Mouse (Mus musculus) kidney, embryonic 15.5 days (tissue): Measurements from ENCODE around the gene Olfr787. TPM values are rescaled to one million over a fixed set of nuclear protein-coding genes. Genes with fewer than 3 reads are reported as not detected.

Experiments used
- ATAC-seq: fragments of 200-750 bp; cut with Nextera tagmentation; replicated peaks from 2 replicates; pipeline ENCODE4 v1.8.0; 2017; ENCODE audit warnings: moderate TSS enrichment; ENCODE audit not compliant: low FRiP score
- H3K27ac ChIP-seq: fragments of 300-500 bp; sonication (generic); 2 replicates; pipeline ENCODE4 v1.5.1; 2015; ENCODE audit warnings: mild to moderate bottlenecking, inconsistent platforms
- H3K27me3 ChIP-seq: fragments of 300-500 bp; sonication (generic); 2 replicates; pipeline ENCODE4 v1.6.1; 2015; ENCODE audit warnings: inconsistent platforms
- H3K36me3 ChIP-seq: fragments of 300-500 bp; sonication (generic); 2 replicates; pipeline ENCODE4 v1.6.1; 2015; ENCODE audit warnings: inconsistent platforms
- H3K4me1 ChIP-seq: fragments of 300-500 bp; sonication (generic); 2 replicates; pipeline ENCODE4 v1.6.1; 2015; ENCODE audit warnings: inconsistent platforms
- H3K4me2 ChIP-seq: fragments of 300-500 bp; sonication (generic); 2 replicates; pipeline ENCODE4 v1.6.1; 2015; ENCODE audit warnings: moderate library complexity, mild to moderate bottlenecking, inconsistent platforms
- H3K4me3 ChIP-seq: fragments of 300-500 bp; sonication (generic); replicated peaks from 2 replicates; pipeline ENCODE4 v1.5.1; 2015; ENCODE audit warnings: mild to moderate bottlenecking, inconsistent platforms
- H3K9ac ChIP-seq: fragments of 300-500 bp; sonication (generic); 2 replicates; pipeline ENCODE4 v1.6.1; 2015; ENCODE audit warnings: mild to moderate bottlenecking, inconsistent platforms
- H3K9me3 ChIP-seq: fragments of 300-500 bp; sonication (generic); replicated peaks from 2 replicates; pipeline ENCODE4 v1.6.1; 2016; ENCODE audit warnings: inconsistent platforms
- WGBS: fragments of 180-500 bp; shearing (Covaris S2); methylation state at CpG from one replicate; pipeline ENCODE4 v1.1.7; 2015; ENCODE audit warnings: mixed read lengths; 5-methylcytosine and 5-hydroxymethylcytosine counted together
- polyA plus RNA-seq: library from polyadenylated mRNA; unstranded; fragments of >200 nt; fragmentation: Nextera tagmentation; extraction: Ambion mirVana; gene quantifications from 2 replicates; pipeline ENCODE4 v1.2.1, GENCODE M21; 2015

Olfr787 gene
- not detected in 2 replicates for polyA plus RNA-seq

DNA sequence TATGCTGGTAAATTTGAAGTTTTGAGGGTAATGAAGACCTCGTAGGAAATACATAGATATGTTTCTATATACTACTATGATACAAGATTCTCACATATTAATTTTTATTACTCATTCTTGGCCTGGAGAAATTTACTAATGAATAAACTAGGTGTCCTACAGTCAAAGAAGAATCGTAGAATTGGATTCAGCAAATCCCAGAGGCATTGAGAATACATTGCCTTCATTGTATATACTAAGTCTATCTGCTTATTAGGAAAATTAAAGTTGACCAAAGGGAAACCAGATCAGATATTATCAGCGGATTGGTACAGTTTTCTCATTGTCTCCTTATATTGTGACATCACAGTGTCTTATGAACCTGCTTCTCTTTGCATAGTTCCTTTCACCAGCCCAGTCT, at the start of gene Olfr787:
Gene Olfr787 (plus strand): TSS at position 301 of the 400 bp plus-strand sequence.
- Histone ChIP-seq H3K36me3 (no peaks in the 10 kb centered on the region), H3K9ac (no peak within 1 kb of the TSS), H3K27me3 (no peaks in the 10 kb centered on the region), H3K4me2 (no peak within 1 kb of the TSS), H3K9me3 (no peaks in the 10 kb centered on the region), H3K27ac (no peak within 1 kb of the TSS), H3K4me3 (no peak within 1 kb of the TSS), H3K4me1 (no peaks in the 10 kb centered on the region)
- no peak for ATAC-seq
- WGBS = 83% methylated on average over 3 of the region's 3 CpGs

DNA sequence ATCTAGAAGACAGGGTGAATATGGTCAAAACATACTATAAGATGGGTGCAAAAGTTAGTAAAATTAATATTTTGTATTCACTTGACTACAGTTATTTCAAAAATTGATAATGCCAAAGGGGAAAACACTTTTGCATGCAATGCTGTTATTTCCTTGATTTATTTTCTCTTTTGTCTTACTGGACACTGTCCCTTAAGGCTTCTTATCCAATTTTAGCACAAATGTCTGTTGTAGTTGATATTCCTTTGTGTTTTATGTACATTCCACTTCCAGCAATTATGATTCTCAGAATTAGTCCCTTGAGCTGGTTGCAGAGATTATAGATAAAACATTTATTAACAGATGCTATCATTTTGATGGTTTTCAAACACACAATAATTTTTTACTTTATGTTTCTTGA, 34.7 kb upstream of the Olfr787 start, which contains the start of gene Olfr786:
Gene Olfr786 (plus strand): TSS at position 301 of the 400 bp plus-strand sequence.
- Histone ChIP-seq H3K9me3 (no peaks in the 10 kb centered on the region), H3K36me3 (no peaks in the 10 kb centered on the region), H3K4me1 (no peaks in the 10 kb centered on the region), H3K4me2 (no peak within 1 kb of the TSS), H3K4me3 (no peak within 1 kb of the TSS), H3K27me3 (no peaks in the 10 kb centered on the region), H3K9ac (no peak within 1 kb of the TSS), H3K27ac (no peak within 1 kb of the TSS)
- ATAC-seq = no peak

DNA sequence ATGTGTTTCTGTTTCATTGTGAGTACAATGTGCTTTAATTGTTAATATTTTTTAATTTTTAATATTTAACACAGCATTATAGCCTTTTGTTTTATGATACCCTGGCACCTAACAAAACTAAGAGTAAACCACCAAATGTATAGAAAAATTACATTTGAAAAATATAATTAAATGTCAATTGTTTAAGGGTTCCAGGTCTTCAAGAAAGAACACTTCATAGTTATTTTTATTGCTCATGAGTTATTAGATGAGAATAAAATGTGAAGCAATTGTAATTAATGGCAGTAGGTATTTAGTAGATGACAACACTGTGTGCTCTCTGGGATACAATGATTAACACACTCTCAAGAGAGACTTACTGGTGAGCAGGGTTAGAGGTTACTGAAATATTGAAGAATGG, 9.0 kb downstream of the Olfr787 start, which contains the start of gene Olfr788:
Gene Olfr788 (plus strand): TSS at position 301 of the 400 bp plus-strand sequence.
- Histone ChIP-seq H3K9ac (no peak within 1 kb of the TSS), H3K4me1 (no peaks in the 10 kb centered on the region), H3K27ac (no peak within 1 kb of the TSS), H3K4me2 (no peak within 1 kb of the TSS), H3K4me3 (no peak within 1 kb of the TSS), H3K9me3 (no peaks in the 10 kb centered on the region), H3K36me3 (no peaks in the 10 kb centered on the region), H3K27me3 (no peaks in the 10 kb centered on the region)
- no peak for ATAC-seq

- Histone ChIP-seq H3K27me3 (no peaks in the 10 kb centered on the region), H3K9ac (no peak overlapping the region), H3K27ac (no peak overlapping the region), H3K4me3 (no peak overlapping the region), H3K4me2 (no peak overlapping the region), H3K9me3 (no peaks in the 10 kb centered on the region), H3K4me1 (no peaks in the 10 kb centered on the region), H3K36me3 (no peaks in the 10 kb centered on the region)
- no peak for ATAC-seq
- WGBS = 72% methylated on average over 2 of the region's 2 CpGs
Observed at GRCm38 (mm10) chr10:129473256-129473655, 11.6 kb downstream of the Olfr787 start.

GRCm38 (mm10) chr10:129473723-129474122, 12.1 kb downstream of the Olfr787 start:
- H3K9ac ChIP-seq = no peak overlapping the region
- H3K27me3 ChIP-seq = no peaks in the 10 kb centered on the region
- no peak for ATAC-seq
- no peaks in the 10 kb centered on the region for H3K9me3 ChIP-seq
- no peak overlapping the region for H3K27ac ChIP-seq
- no peak overlapping the region for H3K4me3 ChIP-seq
- no peaks in the 10 kb centered on the region for H3K36me3 ChIP-seq
- H3K4me2 ChIP-seq = no peak overlapping the region
- no peaks in the 10 kb centered on the region for H3K4me1 ChIP-seq

- no peak within 1 kb of the TSS for H3K9ac ChIP-seq
- H3K27ac ChIP-seq = no peak within 1 kb of the TSS
- no peaks in the 10 kb centered on the region for H3K36me3 ChIP-seq
- ATAC-seq = no peak
- H3K4me3 ChIP-seq = no peak within 1 kb of the TSS
- WGBS = 77% methylated on average over 2 of the region's 2 CpGs
- H3K9me3 ChIP-seq = no peaks in the 10 kb centered on the region
- H3K4me2 ChIP-seq = no peak within 1 kb of the TSS
- no peaks in the 10 kb centered on the region for H3K4me1 ChIP-seq
- no peaks in the 10 kb centered on the region for H3K27me3 ChIP-seq
Observed at GRCm38 (mm10) chr10:129484452-129484851, 22.8 kb downstream of the Olfr787 start, which contains the start of gene Olfr789. Gene Olfr789, plus strand, starts transcription at chr10:129484752.

GRCm38 (mm10) chr10:129490101-129490500, 28.4 kb downstream of the Olfr787 start:
- H3K9me3 ChIP-seq = no peaks in the 10 kb centered on the region
- 81% methylated on average over 2 of the region's 2 CpGs for WGBS
- H3K4me2 ChIP-seq = no peak overlapping the region
- no peaks in the 10 kb centered on the region for H3K27me3 ChIP-seq
- H3K9ac ChIP-seq = no peak overlapping the region
- H3K4me3 ChIP-seq = no peak overlapping the region
- no peaks in the 10 kb centered on the region for H3K4me1 ChIP-seq
- no peak for ATAC-seq
- H3K36me3 ChIP-seq = no peaks in the 10 kb centered on the region
- H3K27ac ChIP-seq = no peak overlapping the region

DNA sequence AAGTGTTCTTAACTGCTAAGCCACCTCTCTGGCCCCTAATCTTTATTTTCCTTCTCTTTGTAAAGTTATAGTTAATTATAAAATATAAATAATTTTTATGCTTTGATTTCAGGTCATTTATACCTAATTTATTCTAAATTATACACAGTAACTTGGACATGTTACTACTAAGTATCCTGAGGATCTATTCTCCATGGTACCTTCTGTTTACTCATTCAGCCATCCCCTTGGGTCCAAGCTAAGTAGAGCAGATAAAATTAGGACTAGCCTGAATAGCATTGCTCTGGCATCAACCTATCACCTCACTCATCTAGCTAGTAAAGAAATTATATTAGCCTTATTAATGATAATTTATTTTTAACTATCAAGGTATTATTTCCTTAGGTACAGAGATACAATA, 36.5 kb downstream of the Olfr787 start, which contains the start of gene Olfr790:
Gene Olfr790 (plus strand): TSS at position 301 of the 400 bp plus-strand sequence.
- no peak within 1 kb of the TSS for H3K27ac ChIP-seq
- H3K4me2 ChIP-seq = no peak within 1 kb of the TSS
- H3K27me3 ChIP-seq = no peaks in the 10 kb centered on the region
- H3K4me1 ChIP-seq = no peaks in the 10 kb centered on the region
- H3K36me3 ChIP-seq = no peaks in the 10 kb centered on the region
- no peak within 1 kb of the TSS for H3K9ac ChIP-seq
- ATAC-seq = no peak
- no peak within 1 kb of the TSS for H3K4me3 ChIP-seq
- no peaks in the 10 kb centered on the region for H3K9me3 ChIP-seq

Other genes with a start within 250 kb of the Olfr787 start
- not detected in 2 replicates for gene Olfr774, start 225.7 kb upstream of the Olfr787 start, polyA plus RNA-seq
- gene Olfr775, start 213.4 kb upstream of the Olfr787 start, polyA plus RNA-seq = not detected in 2 replicates
- not detected in 2 replicates for gene Olfr776, start 202.7 kb upstream of the Olfr787 start, polyA plus RNA-seq
- gene Olfr777, start 190.4 kb upstream of the Olfr787 start, polyA plus RNA-seq = not detected in 2 replicates
- gene Olfr780, start 143.7 kb upstream of the Olfr787 start, polyA plus RNA-seq = not detected in 2 replicates
- not detected in 2 replicates for gene Olfr781, start 133.0 kb upstream of the Olfr787 start, polyA plus RNA-seq
- gene Olfr782, start 113.0 kb upstream of the Olfr787 start, polyA plus RNA-seq = not detected in 2 replicates
- 0.05 TPM in 2 replicates for gene Olfr784, start 77.8 kb upstream of the Olfr787 start, polyA plus RNA-seq
- gene Olfr785, start 56.4 kb upstream of the Olfr787 start, polyA plus RNA-seq = not detected in 2 replicates
- gene Olfr786, start 34.6 kb upstream of the Olfr787 start, polyA plus RNA-seq = not detected in 2 replicates
- gene Olfr788, start 9.1 kb downstream of the Olfr787 start, polyA plus RNA-seq = not detected in 2 replicates
- not detected in 2 replicates for gene Olfr789, start 22.9 kb downstream of the Olfr787 start, polyA plus RNA-seq
- gene Olfr790, start 36.6 kb downstream of the Olfr787 start, polyA plus RNA-seq = not detected in 2 replicates
- gene Olfr791, start 59.9 kb downstream of the Olfr787 start, polyA plus RNA-seq = not detected in 2 replicates
- gene Olfr792, start 77.3 kb downstream of the Olfr787 start, polyA plus RNA-seq = not detected in 2 replicates
- gene Olfr794, start 105.8 kb downstream of the Olfr787 start, polyA plus RNA-seq = not detected in 2 replicates
- gene Olfr796, start 150.7 kb downstream of the Olfr787 start, polyA plus RNA-seq = not detected in 2 replicates
- not detected in 2 replicates for gene Olfr798, start 166.1 kb downstream of the Olfr787 start, polyA plus RNA-seq
- not detected in 2 replicates for gene Olfr799, start 175.6 kb downstream of the Olfr787 start, polyA plus RNA-seq
- not detected in 2 replicates for gene Olfr800, start 195.8 kb downstream of the Olfr787 start, polyA plus RNA-seq
- not detected in 2 replicates for gene Olfr801, start 212.0 kb downstream of the Olfr787 start, polyA plus RNA-seq
- gene Olfr802, start 226.3 kb downstream of the Olfr787 start, polyA plus RNA-seq = not detected in 2 replicates
- gene Olfr803, start 232.4 kb downstream of the Olfr787 start, polyA plus RNA-seq = not detected in 2 replicates
- not detected in 2 replicates for gene Olfr804, start 241.3 kb downstream of the Olfr787 start, polyA plus RNA-seq